Mouse (Mus musculus): ENCODE data around the gene Gm10563. TPM values are rescaled to one million over a fixed set of nuclear protein-coding genes. Genes with fewer than 3 reads are reported as not detected.

Gm10563 gene
- polyA plus RNA-seq, 1 experiment from 2014 or later, result not detected

DNA sequence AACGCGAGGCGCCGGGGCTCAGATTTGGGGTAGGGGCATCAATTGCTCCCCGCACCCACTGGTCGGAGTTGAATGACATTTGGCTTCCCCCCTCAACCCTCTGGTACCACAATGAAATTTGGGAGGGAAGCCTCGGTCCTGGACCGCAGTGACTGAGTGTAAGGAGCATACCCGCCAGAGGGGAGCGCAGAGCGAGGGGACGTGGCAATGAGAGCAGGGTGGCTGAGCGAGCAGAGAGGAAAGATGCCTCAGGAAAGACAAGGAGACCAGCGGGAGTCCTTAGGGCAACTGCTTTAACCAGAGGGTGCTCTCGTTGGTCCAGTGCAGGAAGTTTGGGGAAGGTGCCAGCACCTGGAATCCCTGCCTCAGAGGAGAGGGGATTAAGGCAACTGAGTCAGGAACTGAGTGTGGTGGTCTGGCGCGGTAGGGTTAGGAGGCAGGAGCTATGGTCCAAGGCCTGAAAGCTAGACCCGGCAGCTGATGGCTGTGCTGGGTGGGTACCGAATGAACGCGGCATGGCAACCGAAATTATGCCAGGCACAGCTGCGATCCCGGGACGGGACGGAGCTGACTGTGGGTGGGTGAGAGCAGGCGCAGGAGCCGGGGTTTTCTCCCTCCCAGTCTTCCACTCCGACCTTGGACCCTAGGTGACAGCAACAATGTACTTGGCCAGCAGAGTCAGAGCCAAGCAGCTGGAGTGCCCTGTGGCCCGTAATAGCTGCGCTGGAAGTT, 8.4 kb upstream of the Gm10563 start:
- no peaks in the 10 kb centered on the region; the same call in 1 of the 2 replicates for H3K27me3 ChIP-seq (replicated peaks; ENCODE audit: control insufficient read depth, insufficient read depth, low read length)
- H3K4me3 ChIP-seq (ENCODE audit: low read length), result peak overlapping the region; percentile 49
- no peak for ATAC-seq
- H3K27ac ChIP-seq (ENCODE audit: low read length), result peak overlapping the region; percentile 27; the same call in 1 of the 2 replicates
- peak overlapping the region; percentile 73 for H3K4me2 ChIP-seq (ENCODE audit: low read depth, low read length)
- peaks cover 43% of the 10 kb centered on the region for H3K4me1 ChIP-seq (ENCODE audit: control insufficient read depth, insufficient read depth, low read length)
- peaks cover 16% of the 10 kb centered on the region for H3K36me3 ChIP-seq (ENCODE audit: control insufficient read depth, insufficient read depth, low read length)
- WGBS, result 5% methylated on average over 31 of the region's 31 CpGs
- peak overlapping the region; percentile 73 for H3K9ac ChIP-seq (ENCODE audit: low read depth, low read length)
- no peaks in the 10 kb centered on the region for H3K9me3 ChIP-seq (ENCODE audit: control insufficient read depth, low read length)

GRCm38 (mm10) chr4:155653086-155653450, 7.9 kb upstream of the Gm10563 start, which contains the start of gene Mmp23:
Mmp23 (minus strand) TSS chr4:155653384.
- Histone ChIP-seq H3K27me3 (replicated peaks; ENCODE audit: control insufficient read depth, insufficient read depth, low read length) (no peaks in the 10 kb centered on the region; the same call in 1 of the 2 replicates), H3K4me3 (ENCODE audit: low read length) (peak within 1 kb of the TSS; percentile 49), H3K36me3 (ENCODE audit: control insufficient read depth, insufficient read depth, low read length) (peaks cover 21% of the 10 kb centered on the region), H3K4me1 (ENCODE audit: control insufficient read depth, insufficient read depth, low read length) (peaks cover 43% of the 10 kb centered on the region), H3K9me3 (ENCODE audit: control insufficient read depth, low read length) (no peaks in the 10 kb centered on the region), H3K9ac (ENCODE audit: low read depth, low read length) (peak within 1 kb of the TSS; percentile 73), H3K4me2 (ENCODE audit: low read depth, low read length) (peak within 1 kb of the TSS; percentile 73), H3K27ac (ENCODE audit: low read length) (peak within 1 kb of the TSS; percentile 82)
- peak; percentile 26 for ATAC-seq
- WGBS, result under 1% methylated on average over 33 of the region's 33 CpGs

GRCm38 (mm10) chr4:155652283-155653085, 7.3 kb upstream of the Gm10563 start:
- peak overlapping the region; percentile 82 for H3K27ac ChIP-seq (ENCODE audit: low read length)
- peak overlapping the region; percentile 49 for H3K4me3 ChIP-seq (ENCODE audit: low read length)
- peaks cover 18% of the 10 kb centered on the region for H3K36me3 ChIP-seq (ENCODE audit: control insufficient read depth, insufficient read depth, low read length)
- peaks cover 43% of the 10 kb centered on the region for H3K4me1 ChIP-seq (ENCODE audit: control insufficient read depth, insufficient read depth, low read length)
- no peak for ATAC-seq
- H3K27me3 ChIP-seq (replicated peaks; ENCODE audit: control insufficient read depth, insufficient read depth, low read length), result no peaks in the 10 kb centered on the region; the same call in 1 of the 2 replicates
- WGBS, result 27% methylated on average over 36 of the region's 36 CpGs
- H3K4me2 ChIP-seq (ENCODE audit: low read depth, low read length), result peak overlapping the region; percentile 73
- H3K9ac ChIP-seq (ENCODE audit: low read depth, low read length), result peak overlapping the region; percentile 73
- H3K9me3 ChIP-seq (ENCODE audit: control insufficient read depth, low read length), result no peaks in the 10 kb centered on the region

DNA sequence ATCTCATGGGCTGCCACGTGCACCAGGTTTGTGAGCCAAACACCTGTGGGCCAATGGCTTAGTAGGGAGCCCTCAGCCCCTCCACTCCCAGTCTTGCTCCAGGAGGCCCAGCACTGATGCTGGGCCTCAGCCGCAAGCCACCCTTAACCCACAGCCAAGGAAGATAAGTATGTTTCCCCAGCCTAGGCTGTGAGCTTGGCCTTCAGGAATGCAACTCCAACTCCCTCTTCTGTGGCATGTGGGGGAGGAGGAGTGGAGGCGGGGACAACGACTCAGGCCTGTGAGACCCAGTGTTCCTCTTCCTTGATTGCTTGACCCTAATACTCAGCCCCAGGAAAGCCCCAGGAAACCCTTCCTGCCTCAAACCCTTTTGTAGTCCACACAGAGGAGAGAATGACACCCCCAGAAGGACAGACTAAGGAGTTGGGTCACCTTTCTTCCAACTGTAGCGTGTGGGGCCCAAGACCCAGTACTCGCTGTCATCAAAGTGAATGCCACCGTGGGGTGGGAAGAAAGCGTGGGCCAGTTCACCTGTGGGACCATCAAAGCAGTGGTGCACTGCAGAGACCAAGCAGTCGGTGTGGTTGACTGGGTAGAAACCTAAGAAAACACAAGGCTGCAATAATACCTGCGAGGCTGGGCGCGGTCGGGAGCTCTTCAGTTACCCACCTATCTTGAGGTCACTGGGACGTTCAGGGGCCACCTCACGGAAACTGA, 6.5 kb upstream of the Gm10563 start:
- WGBS, result 50% methylated on average over 15 of the region's 15 CpGs

GRCm38 (mm10) chr4:155649355-155649754, 4.1 kb upstream of the Gm10563 start:
- no peak overlapping the region for H3K9ac ChIP-seq (ENCODE audit: low read depth, low read length)
- no peak overlapping the region for H3K27ac ChIP-seq (ENCODE audit: low read length)
- 91% methylated on average over 11 of the region's 11 CpGs for whole genome bisulfite sequencing
- H3K9me3 ChIP-seq (ENCODE audit: control insufficient read depth, low read length), result no peaks in the 10 kb centered on the region
- peaks cover 34% of the 10 kb centered on the region for H3K4me1 ChIP-seq (ENCODE audit: control insufficient read depth, insufficient read depth, low read length)
- H3K4me3 ChIP-seq (ENCODE audit: low read length), result no peak overlapping the region
- H3K4me2 ChIP-seq (ENCODE audit: low read depth, low read length), result no peak overlapping the region
- no peak for ATAC-seq
- no peaks in the 10 kb centered on the region; the same call in 1 of the 2 replicates for H3K27me3 ChIP-seq (replicated peaks; ENCODE audit: control insufficient read depth, insufficient read depth, low read length)
- peaks cover 20% of the 10 kb centered on the region for H3K36me3 ChIP-seq (ENCODE audit: control insufficient read depth, insufficient read depth, low read length)

More for the DNA sequence above, 6.5 kb upstream of the Gm10563 start:
- H3K4me2 ChIP-seq (ENCODE audit: low read depth, low read length), result peak overlapping the region; percentile 73
- peak overlapping the region; percentile 73 for H3K9ac ChIP-seq (ENCODE audit: low read depth, low read length)
- H3K27ac ChIP-seq (ENCODE audit: low read length), result peak overlapping the region; percentile 82
- H3K4me1 ChIP-seq (ENCODE audit: control insufficient read depth, insufficient read depth, low read length), result peaks cover 43% of the 10 kb centered on the region
- no peaks in the 10 kb centered on the region; the same call in 1 of the 2 replicates for H3K27me3 ChIP-seq (replicated peaks; ENCODE audit: control insufficient read depth, insufficient read depth, low read length)
- peaks cover 20% of the 10 kb centered on the region for H3K36me3 ChIP-seq (ENCODE audit: control insufficient read depth, insufficient read depth, low read length)
- peak; percentile 60 for ATAC-seq
- H3K4me3 ChIP-seq (ENCODE audit: low read length), result peak overlapping the region; percentile 49
- no peaks in the 10 kb centered on the region for H3K9me3 ChIP-seq (ENCODE audit: control insufficient read depth, low read length)

DNA sequence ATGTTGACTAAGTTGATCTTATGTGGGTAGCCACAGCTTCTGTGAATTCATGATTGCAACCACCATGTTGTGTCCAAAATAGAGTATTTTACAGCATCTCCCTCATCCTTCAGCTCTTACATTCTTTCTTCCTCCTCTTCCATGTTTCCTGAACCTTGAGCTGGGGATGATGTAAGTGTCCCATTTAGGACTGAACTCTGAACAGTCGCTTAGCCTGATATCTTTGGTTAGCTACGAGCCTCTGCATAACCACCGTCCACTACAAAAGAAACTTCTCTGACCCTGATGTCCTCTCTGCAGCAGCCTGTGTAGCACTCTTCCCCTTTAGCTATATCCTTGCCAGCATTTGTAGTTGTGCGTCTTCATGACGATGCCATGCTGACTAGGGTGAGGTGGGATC, 513 bp upstream of the Gm10563 start:
- Histone ChIP-seq H3K4me1 (ENCODE audit: control insufficient read depth, insufficient read depth, low read length) (no peaks in the 10 kb centered on the region), H3K4me2 (ENCODE audit: low read depth, low read length) (no peak overlapping the region), H3K36me3 (ENCODE audit: control insufficient read depth, insufficient read depth, low read length) (peaks cover 39% of the 10 kb centered on the region), H3K9me3 (ENCODE audit: control insufficient read depth, low read length) (no peaks in the 10 kb centered on the region), H3K27me3 (replicated peaks; ENCODE audit: control insufficient read depth, insufficient read depth, low read length) (no peaks in the 10 kb centered on the region), H3K27ac (ENCODE audit: low read length) (no peak overlapping the region), H3K4me3 (ENCODE audit: low read length) (no peak overlapping the region), H3K9ac (ENCODE audit: low read depth, low read length) (no peak overlapping the region)
- 85% methylated on average over 5 of the region's 5 CpGs for WGBS
- no peak for ATAC-seq

DNA sequence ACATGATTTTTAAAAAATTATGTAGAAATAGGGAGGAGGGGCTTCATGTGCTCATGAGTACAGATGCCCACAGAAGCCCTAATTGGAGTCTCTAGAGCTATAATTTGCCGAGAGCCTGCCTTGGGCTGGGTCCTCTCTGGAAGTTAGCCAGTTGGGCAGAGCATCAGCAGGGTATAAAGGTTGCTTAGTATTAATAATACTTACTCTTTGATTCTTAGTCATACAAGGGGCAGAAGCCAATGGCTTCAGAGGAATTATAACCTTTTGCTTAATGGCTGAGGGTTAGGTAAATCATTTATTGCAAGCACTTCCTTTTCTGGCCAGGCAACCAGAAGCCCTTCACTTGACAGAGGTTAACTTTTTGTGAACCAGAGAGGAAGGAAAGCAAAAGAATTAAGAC, 1.7 kb downstream of the Gm10563 start:
- 62% methylated on average over 1 of the region's 1 CpGs for WGBS
- peak; percentile 67 for ATAC-seq
- H3K27me3 ChIP-seq (replicated peaks; ENCODE audit: control insufficient read depth, insufficient read depth, low read length), result no peaks in the 10 kb centered on the region
- H3K4me2 ChIP-seq (ENCODE audit: low read depth, low read length), result no peak overlapping the region
- peaks cover 32% of the 10 kb centered on the region for H3K36me3 ChIP-seq (ENCODE audit: control insufficient read depth, insufficient read depth, low read length)
- H3K9ac ChIP-seq (ENCODE audit: low read depth, low read length), result no peak overlapping the region
- H3K4me3 ChIP-seq (ENCODE audit: low read length), result no peak overlapping the region
- H3K4me1 ChIP-seq (ENCODE audit: control insufficient read depth, insufficient read depth, low read length), result no peaks in the 10 kb centered on the region
- H3K27ac ChIP-seq (ENCODE audit: low read length), result no peak overlapping the region
- H3K9me3 ChIP-seq (ENCODE audit: control insufficient read depth, low read length), result no peaks in the 10 kb centered on the region

GRCm38 (mm10) chr4:155635766-155636499, 9.3 kb downstream of the Gm10563 start:
- Histone ChIP-seq H3K27ac (ENCODE audit: low read length) (peak overlapping the region; percentile 69), H3K9ac (ENCODE audit: low read depth, low read length) (no peak overlapping the region), H3K36me3 (ENCODE audit: control insufficient read depth, insufficient read depth, low read length) (peaks cover 7% of the 10 kb centered on the region; the same call in 1 of the 2 replicates), H3K4me2 (ENCODE audit: low read depth, low read length) (no peak overlapping the region), H3K27me3 (replicated peaks; ENCODE audit: control insufficient read depth, insufficient read depth, low read length) (no peaks in the 10 kb centered on the region), H3K4me3 (ENCODE audit: low read length) (no peak overlapping the region), H3K4me1 (ENCODE audit: control insufficient read depth, insufficient read depth, low read length) (no peaks in the 10 kb centered on the region), H3K9me3 (ENCODE audit: control insufficient read depth, low read length) (no peaks in the 10 kb centered on the region)
- ATAC-seq, result peak; percentile 99

Data from intestine, embryonic 16.5 days (tissue).